Mouse (Mus musculus) forebrain, embryonic 13.5 days (tissue): ENCODE results near the gene Atp2a1. TPM values are rescaled to one million over a fixed set of nuclear protein-coding genes. Genes with fewer than 3 reads are reported as not detected.

Source experiments
- ATAC-seq: fragments of 200-750 bp; cut with Nextera tagmentation; 2 replicates; pipeline ENCODE4 v1.8.0; 2017
- H3K27ac ChIP-seq: fragments of 300-500 bp; sonication (generic); 2 replicates; pipeline ENCODE4 v1.5.1; 2015; ENCODE audit warnings: inconsistent platforms, mild to moderate bottlenecking, moderate library complexity
- H3K27me3 ChIP-seq: fragments of 300-500 bp; sonication (generic); 2 replicates; pipeline ENCODE4 v1.6.1; 2015; ENCODE audit warnings: mild to moderate bottlenecking, inconsistent platforms
- H3K36me3 ChIP-seq: fragments of 300-500 bp; sonication (generic); 2 replicates; pipeline ENCODE4 v1.6.1; 2015; ENCODE audit warnings: mild to moderate bottlenecking, inconsistent platforms; ENCODE audit not compliant: poor library complexity, severe bottlenecking
- H3K4me1 ChIP-seq: fragments of 300-500 bp; sonication (generic); 2 replicates; pipeline ENCODE4 v1.6.1; 2015; ENCODE audit warnings: inconsistent platforms
- H3K4me2 ChIP-seq: fragments of 300-500 bp; sonication (generic); 2 replicates; pipeline ENCODE4 v1.6.1; 2015; ENCODE audit warnings: inconsistent platforms, mild to moderate bottlenecking, moderate library complexity
- H3K4me3 ChIP-seq: fragments of 300-500 bp; sonication (generic); 2 replicates; pipeline ENCODE4 v1.5.1; 2015; ENCODE audit warnings: mild to moderate bottlenecking, inconsistent platforms
- H3K9ac ChIP-seq: fragments of 300-500 bp; sonication (generic); 2 replicates; pipeline ENCODE4 v1.6.1; 2015; ENCODE audit warnings: mild to moderate bottlenecking, inconsistent platforms
- H3K9me3 ChIP-seq: fragments of 300-500 bp; sonication (generic); replicated peaks from 2 replicates; pipeline ENCODE4 v1.6.1; 2016; ENCODE audit warnings: inconsistent platforms
- WGBS: fragments of 180-500 bp; shearing (Covaris S2); methylation state at CpG from one replicate; pipeline ENCODE4 v1.1.7; 2015; 5-methylcytosine and 5-hydroxymethylcytosine counted together
- polyA plus RNA-seq: library from polyadenylated mRNA; unstranded; fragments of >200 nt; fragmentation: Nextera tagmentation; extraction: Ambion mirVana; gene quantifications from 2 replicates; pipeline ENCODE4 v1.2.1, GENCODE M21; 2015

The Atp2a1 gene
- polyA plus RNA-seq, 1 experiment from 2014 or later, result 0.32 TPM

GRCm38 (mm10) chr7:126458844-126459618 is 3.9 kb downstream of the Atp2a1 start:
- Histone ChIP-seq H3K9me3 (no peaks in the 10 kb centered on the region), H3K36me3 (no peaks in the 10 kb centered on the region), H3K4me1 (no peaks in the 10 kb centered on the region), H3K27ac (no peak overlapping the region), H3K4me2 (no peak overlapping the region), H3K9ac (no peak overlapping the region), H3K4me3 (no peak overlapping the region), H3K27me3 (no peaks in the 10 kb centered on the region)
- no peak for ATAC-seq
- 86% methylated on average over 11 of the region's 11 CpGs for WGBS

- no peaks in the 10 kb centered on the region for H3K36me3 ChIP-seq
- no peak for ATAC-seq
- no peak overlapping the region for H3K27ac ChIP-seq
- H3K9ac ChIP-seq, result no peak overlapping the region
- no peaks in the 10 kb centered on the region for H3K4me1 ChIP-seq
- no peak overlapping the region for H3K4me3 ChIP-seq
- 84% methylated on average over 5 of the region's 5 CpGs for WGBS
- no peaks in the 10 kb centered on the region for H3K27me3 ChIP-seq
- no peak overlapping the region for H3K4me2 ChIP-seq
- no peaks in the 10 kb centered on the region for H3K9me3 ChIP-seq
These were observed 4.7 kb downstream of the Atp2a1 start for GRCm38 (mm10) chr7:126458225-126458624.

- H3K4me3 ChIP-seq, result no peak overlapping the region
- H3K27me3 ChIP-seq, result no peaks in the 10 kb centered on the region
- H3K27ac ChIP-seq, result no peak overlapping the region
- WGBS, result 88% methylated on average over 17 of the region's 17 CpGs
- H3K4me2 ChIP-seq, result no peak overlapping the region
- no peak overlapping the region for H3K9ac ChIP-seq
- H3K9me3 ChIP-seq, result no peaks in the 10 kb centered on the region
- no peak for ATAC-seq
- no peaks in the 10 kb centered on the region for H3K36me3 ChIP-seq
- no peaks in the 10 kb centered on the region for H3K4me1 ChIP-seq
These were observed 6.3 kb downstream of the Atp2a1 start for GRCm38 (mm10) chr7:126456382-126457266.

DNA sequence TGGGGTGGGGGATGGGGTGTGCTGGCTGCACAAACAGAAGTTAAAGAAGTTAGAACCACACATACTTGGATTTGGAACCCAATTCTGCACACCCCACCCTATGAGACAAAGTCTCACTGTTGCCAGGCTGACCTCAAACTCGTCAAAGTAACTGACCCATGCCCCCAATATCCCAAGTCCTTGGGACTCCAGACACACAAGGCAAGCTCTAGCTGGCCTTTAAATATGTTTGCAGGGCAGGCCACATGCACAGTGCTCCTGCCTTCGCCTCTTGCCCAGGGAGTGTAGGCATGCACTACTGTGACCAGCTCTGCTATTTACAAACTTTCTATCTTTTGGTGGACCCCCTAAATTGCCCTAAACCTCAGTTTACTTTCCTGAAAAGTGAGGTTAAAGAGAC is 7.7 kb downstream of the Atp2a1 start:
- WGBS, result 77% methylated on average over 2 of the region's 2 CpGs
- Histone ChIP-seq H3K27ac (no peak overlapping the region), H3K9me3 (no peaks in the 10 kb centered on the region), H3K36me3 (no peaks in the 10 kb centered on the region), H3K4me1 (no peaks in the 10 kb centered on the region), H3K27me3 (no peaks in the 10 kb centered on the region), H3K4me2 (no peak overlapping the region), H3K9ac (no peak overlapping the region), H3K4me3 (no peak overlapping the region)
- no peak for ATAC-seq

DNA sequence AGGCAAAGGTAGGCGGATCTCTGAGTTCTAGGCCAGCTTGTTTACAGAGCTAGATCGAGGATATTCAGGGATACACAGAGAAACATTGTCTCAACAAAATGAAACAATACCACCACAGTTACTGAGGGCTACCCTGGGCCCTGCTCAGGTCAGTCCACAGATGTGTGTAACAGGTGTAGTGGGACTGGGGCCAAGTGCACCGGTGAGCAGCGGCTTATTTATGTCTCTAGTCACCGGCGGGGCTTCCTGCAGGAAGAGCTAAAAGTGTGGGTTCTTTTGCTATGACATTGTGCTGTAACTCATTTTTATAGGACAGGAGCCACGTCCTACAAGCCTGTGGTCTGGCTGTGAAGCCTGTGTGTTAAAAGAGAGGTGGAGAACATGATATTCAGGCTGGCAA is 9.0 kb downstream of the Atp2a1 start:
- Histone ChIP-seq H3K4me3 (no peak overlapping the region), H3K4me1 (no peaks in the 10 kb centered on the region), H3K27me3 (no peaks in the 10 kb centered on the region), H3K27ac (no peak overlapping the region), H3K9ac (no peak overlapping the region), H3K9me3 (no peaks in the 10 kb centered on the region), H3K36me3 (no peaks in the 10 kb centered on the region), H3K4me2 (no peak overlapping the region)
- no peak for ATAC-seq
- WGBS, result 84% methylated on average over 7 of the region's 7 CpGs

GRCm38 (mm10) chr7:126452244-126452643 is 10.7 kb downstream of the Atp2a1 start:
- Histone ChIP-seq H3K9ac (no peak overlapping the region), H3K4me3 (no peak overlapping the region), H3K27me3 (no peaks in the 10 kb centered on the region), H3K27ac (no peak overlapping the region), H3K4me1 (no peaks in the 10 kb centered on the region), H3K9me3 (no peaks in the 10 kb centered on the region), H3K4me2 (no peak overlapping the region), H3K36me3 (peaks cover 13% of the 10 kb centered on the region; the same call in 1 of the 2 replicates)
- no peak for ATAC-seq
- 97% methylated on average over 3 of the region's 3 CpGs for WGBS

GRCm38 (mm10) chr7:126450641-126451040 is 12.3 kb downstream of the Atp2a1 start:
- 90% methylated on average over 6 of the region's 6 CpGs for WGBS
- Histone ChIP-seq H3K27me3 (no peaks in the 10 kb centered on the region), H3K4me1 (no peaks in the 10 kb centered on the region), H3K27ac (no peak overlapping the region), H3K9ac (no peak overlapping the region), H3K4me3 (no peak overlapping the region), H3K36me3 (peaks cover 27% of the 10 kb centered on the region), H3K4me2 (no peak overlapping the region), H3K9me3 (no peaks in the 10 kb centered on the region)
- no peak for ATAC-seq

DNA sequence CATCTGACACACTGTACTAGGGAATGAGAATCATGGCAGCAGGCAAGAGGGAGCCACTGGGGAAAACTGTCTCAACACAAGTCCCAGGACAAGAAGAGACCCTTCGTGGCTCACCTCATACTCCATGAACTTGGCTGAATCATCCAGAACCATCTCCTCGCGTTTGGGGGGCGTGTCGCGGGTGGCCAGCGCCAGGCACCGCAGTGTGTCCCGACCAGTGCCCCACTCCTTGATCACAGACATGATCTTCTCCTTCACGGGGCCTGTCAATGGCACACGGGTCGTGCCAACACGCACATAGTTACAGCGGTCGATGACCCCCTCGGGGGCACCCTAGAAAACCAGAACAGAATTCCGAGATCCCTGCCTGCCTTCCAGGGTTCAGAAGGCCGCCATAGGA is 12.9 kb downstream of the Atp2a1 start:
- no peaks in the 10 kb centered on the region for H3K4me1 ChIP-seq
- ATAC-seq, result no peak

DNA sequence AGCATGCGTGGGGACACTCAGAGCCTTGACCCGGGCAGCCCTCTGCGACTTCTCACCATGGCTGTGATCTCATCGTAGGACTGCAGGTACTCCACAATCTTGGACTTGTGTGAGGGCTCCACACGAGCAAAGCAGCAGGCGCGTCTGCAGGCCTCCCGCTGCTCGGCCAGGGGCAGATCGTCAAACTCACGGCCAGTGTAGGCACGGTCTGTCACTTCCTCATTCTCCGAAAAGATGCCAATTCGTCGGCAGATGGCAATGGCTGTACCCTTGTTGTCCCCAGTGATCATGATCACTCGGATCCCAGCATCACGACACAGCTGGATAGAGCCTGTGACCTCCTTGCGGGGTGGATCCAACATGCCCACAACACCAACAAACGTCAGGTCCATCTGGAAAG is 14.4 kb downstream of the Atp2a1 start:
- 93% methylated on average over 19 of the region's 19 CpGs for WGBS
- H3K36me3 ChIP-seq, result peaks cover 45% of the 10 kb centered on the region

More for the DNA sequence above, 12.9 kb downstream of the Atp2a1 start:
- H3K4me2 ChIP-seq, result no peak overlapping the region
- H3K36me3 ChIP-seq, result peaks cover 34% of the 10 kb centered on the region
- no peak overlapping the region for H3K9ac ChIP-seq
- no peak overlapping the region for H3K27ac ChIP-seq
- H3K9me3 ChIP-seq, result no peaks in the 10 kb centered on the region
- WGBS, result 91% methylated on average over 18 of the region's 18 CpGs
- no peak overlapping the region for H3K4me3 ChIP-seq
- no peaks in the 10 kb centered on the region for H3K27me3 ChIP-seq

DNA sequence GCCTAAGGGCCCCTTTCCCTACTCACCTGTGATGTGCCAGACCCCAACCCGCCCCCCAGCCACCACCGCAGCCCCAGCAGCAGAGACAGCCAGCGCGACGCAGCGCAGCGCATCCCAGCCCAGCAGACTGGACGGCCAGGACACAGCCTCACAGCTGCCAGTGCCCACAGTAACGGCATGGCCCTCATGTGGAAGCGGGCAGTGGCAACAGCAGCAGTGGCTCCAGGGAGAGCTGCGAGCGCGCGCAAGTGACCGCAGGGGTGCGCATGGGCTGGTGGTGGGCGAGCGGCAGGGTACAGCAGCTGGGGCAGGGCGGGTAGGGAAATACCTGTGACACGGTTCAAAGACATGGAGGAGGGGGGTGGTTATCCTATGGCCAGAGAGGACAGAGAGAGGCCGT is 16.7 kb downstream of the Atp2a1 start:
- ATAC-seq, result no peak
- Histone ChIP-seq H3K9ac (no peak overlapping the region), H3K27ac (no peak overlapping the region), H3K9me3 (no peaks in the 10 kb centered on the region), H3K4me1 (no peaks in the 10 kb centered on the region), H3K4me2 (no peak overlapping the region), H3K36me3 (peaks cover 55% of the 10 kb centered on the region), H3K4me3 (no peak overlapping the region), H3K27me3 (no peaks in the 10 kb centered on the region)
- 92% methylated on average over 21 of the region's 21 CpGs for WGBS

More for the DNA sequence above, 14.4 kb downstream of the Atp2a1 start:
- H3K4me1 ChIP-seq, result no peaks in the 10 kb centered on the region
- H3K27ac ChIP-seq, result no peak overlapping the region
- H3K9me3 ChIP-seq, result no peaks in the 10 kb centered on the region
- no peaks in the 10 kb centered on the region for H3K27me3 ChIP-seq
- H3K9ac ChIP-seq, result no peak overlapping the region
- no peak for ATAC-seq
- no peak overlapping the region for H3K4me2 ChIP-seq
- H3K4me3 ChIP-seq, result no peak overlapping the region

DNA sequence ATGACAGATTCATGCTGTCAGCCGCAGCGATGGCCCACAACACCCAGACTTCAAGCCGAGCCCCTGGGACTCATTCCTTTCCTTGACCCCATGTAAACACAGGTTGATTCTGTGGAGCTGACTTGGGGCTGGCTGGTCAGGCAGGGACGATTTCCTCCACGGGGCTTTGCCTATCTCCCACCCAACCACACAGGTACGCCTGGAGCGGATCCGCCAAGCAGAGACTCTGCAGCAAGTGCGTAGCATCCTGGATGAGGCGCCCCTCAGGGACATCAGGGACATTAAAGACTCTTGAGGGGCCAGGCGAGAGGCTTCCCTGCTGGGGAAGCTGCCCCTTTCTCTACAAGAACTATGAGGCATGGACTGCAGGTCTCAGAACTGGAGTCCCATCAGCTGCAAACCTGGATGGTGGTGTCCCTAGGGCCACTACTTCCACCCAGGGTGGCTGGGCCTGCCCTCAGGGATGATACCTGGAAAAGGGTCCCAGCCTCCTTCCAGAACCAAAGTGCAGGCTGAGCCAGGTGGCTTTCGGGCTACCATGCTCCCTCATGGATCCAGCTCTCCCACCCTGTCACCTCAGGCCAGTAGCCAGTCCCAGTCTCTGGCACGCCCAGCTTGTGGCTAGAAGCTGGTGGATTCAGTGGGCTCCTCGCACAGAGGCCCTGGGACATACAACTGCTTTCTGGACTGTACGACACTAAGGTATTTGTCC is 17.6 kb downstream of the Atp2a1 start:
- WGBS, result 95% methylated on average over 15 of the region's 15 CpGs
- no peak overlapping the region for H3K9ac ChIP-seq
- no peaks in the 10 kb centered on the region for H3K4me1 ChIP-seq
- H3K27ac ChIP-seq, result no peak overlapping the region
- ATAC-seq, result no peak
- H3K27me3 ChIP-seq, result no peaks in the 10 kb centered on the region
- no peak overlapping the region for H3K4me2 ChIP-seq
- no peaks in the 10 kb centered on the region for H3K9me3 ChIP-seq
- H3K36me3 ChIP-seq, result peaks cover 59% of the 10 kb centered on the region
- H3K4me3 ChIP-seq, result no peak overlapping the region

DNA sequence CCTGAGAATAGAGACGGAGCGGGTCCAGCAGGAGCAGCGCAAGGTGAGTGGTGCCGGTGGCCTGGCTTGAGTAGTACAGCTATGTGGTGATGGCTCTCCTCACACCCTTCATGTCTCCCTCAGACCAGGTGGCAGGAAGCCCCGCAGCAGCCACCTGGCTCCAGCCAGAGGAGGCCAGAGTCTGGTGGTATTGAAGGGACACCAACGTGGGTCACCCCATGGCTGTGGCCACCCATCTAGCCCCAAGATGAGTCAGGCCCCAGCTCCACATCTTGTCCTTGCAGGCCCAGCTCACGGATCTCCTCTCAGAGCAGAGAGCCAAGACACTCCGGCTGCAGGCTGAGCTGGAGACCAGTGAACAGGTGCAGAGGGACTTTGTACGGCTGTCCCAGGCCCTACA is 18.4 kb downstream of the Atp2a1 start:
- WGBS, result 91% methylated on average over 9 of the region's 9 CpGs
- Histone ChIP-seq H3K27me3 (no peaks in the 10 kb centered on the region), H3K4me1 (no peaks in the 10 kb centered on the region), H3K36me3 (peaks cover 62% of the 10 kb centered on the region), H3K9me3 (no peaks in the 10 kb centered on the region), H3K4me3 (no peak overlapping the region), H3K27ac (no peak overlapping the region), H3K4me2 (no peak overlapping the region), H3K9ac (no peak overlapping the region)
- ATAC-seq, result no peak
